Mouse (Mus musculus) forebrain, embryonic 14.5 days (tissue): ENCODE data around the gene Fuz. TPM values are rescaled to one million over a fixed set of nuclear protein-coding genes. Genes with fewer than 3 reads are reported as not detected.
"Not testable (repeated sequence)": the region's sequence is repeated elsewhere in the genome, so short reads cannot be mapped to it uniquely, and the experiment has no call there.

ENCODE experiments used
- ATAC-seq: fragments of 200-750 bp; cut with Nextera tagmentation; 2 replicates; pipeline ENCODE4 v1.8.0; 2017; ENCODE audit warnings: mild to moderate bottlenecking, moderate library complexity
- DNase-seq: peaks from one replicate; pipeline ENCODE4 v3.0.0-alpha.2; 2015; ENCODE audit warnings: low spot score
- H3K27ac ChIP-seq: fragments of 300-500 bp; sonication (generic); 2 replicates; pipeline ENCODE4 v1.5.1; 2014; ENCODE audit warnings: low read depth, mild to moderate bottlenecking, control low read depth, low read length, moderate library complexity
- H3K27me3 ChIP-seq: fragments of 300-500 bp; sonication (generic); replicated peaks from 2 replicates; pipeline ENCODE4 v1.6.1; 2014; ENCODE audit warnings: low read length, control low read depth, mixed read lengths; ENCODE audit not compliant: control insufficient read depth, insufficient read depth
- H3K36me3 ChIP-seq: fragments of 300-500 bp; sonication (generic); 2 replicates; pipeline ENCODE4 v1.6.1; 2014; ENCODE audit warnings: low read length, control low read depth; ENCODE audit not compliant: control insufficient read depth, insufficient read depth
- H3K4me1 ChIP-seq: fragments of 300-500 bp; sonication (generic); 2 replicates; pipeline ENCODE4 v1.6.1; 2014; ENCODE audit warnings: antibody characterized with exemption, low read length, control low read depth; ENCODE audit not compliant: control insufficient read depth, insufficient read depth
- H3K4me2 ChIP-seq: fragments of 300-500 bp; sonication (generic); 2 replicates; pipeline ENCODE4 v1.6.1; 2014; ENCODE audit warnings: mild to moderate bottlenecking, control low read depth, low read length
- H3K4me3 ChIP-seq: fragments of 300-500 bp; sonication (generic); 2 replicates; pipeline ENCODE4 v1.5.1; 2014; ENCODE audit warnings: low read depth, low read length, control low read depth
- H3K9ac ChIP-seq: fragments of 300-500 bp; sonication (generic); 2 replicates; pipeline ENCODE4 v1.6.1; 2014; ENCODE audit warnings: mild to moderate bottlenecking, low read length, control low read depth, moderate library complexity
- H3K9me3 ChIP-seq: fragments of 300-500 bp; sonication (generic); replicated peaks from 2 replicates; pipeline ENCODE4 v1.6.1; 2016; ENCODE audit warnings: low read length, control low read depth, mixed read lengths; ENCODE audit not compliant: control insufficient read depth
- WGBS: fragments of 180-500 bp; shearing (Covaris S2); extraction: QIAGEN DNeasy Blood & Tissue Kit; methylation state at CpG from one replicate; pipeline ENCODE4 v1.1.7; 2014; 5-methylcytosine and 5-hydroxymethylcytosine counted together
- polyA plus RNA-seq: library from polyadenylated mRNA; unstranded; fragments of >200 nt; fragmentation: Nextera tagmentation; extraction: Ambion mirVana; gene quantifications from 2 replicates; pipeline ENCODE4 v1.2.1, GENCODE M21; 2014

The Fuz gene
- polyA plus RNA-seq, 1 experiment from 2014 or later = 18.2 TPM

DNA sequence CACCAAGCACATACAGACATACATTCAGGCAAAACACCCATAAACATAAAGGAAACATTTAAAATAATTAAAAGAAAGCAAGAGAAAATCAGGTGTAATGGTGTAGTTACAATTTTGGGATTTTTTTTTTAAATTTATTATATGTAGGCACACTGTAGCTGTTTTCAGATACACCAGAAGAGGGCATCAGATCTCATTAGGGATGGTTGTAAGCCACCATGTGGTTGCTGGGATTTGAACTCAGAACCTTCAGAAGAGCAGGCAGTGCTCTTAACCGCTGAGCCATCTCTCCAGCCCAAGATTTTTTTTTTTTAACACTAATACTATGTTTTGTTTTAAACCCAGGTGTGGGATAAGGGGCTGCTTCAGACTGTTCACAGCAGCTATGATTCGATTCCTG lies 24.1 kb upstream of the Fuz start:
- not testable (repeated sequence) for H3K27ac ChIP-seq, ATAC-seq, H3K9me3 ChIP-seq, H3K4me3 ChIP-seq, H3K4me2 ChIP-seq, H3K9ac ChIP-seq, H3K27me3 ChIP-seq, DNase-seq
- Histone ChIP-seq H3K4me1 (peaks cover 21% of the 10 kb centered on the region), H3K36me3 (peaks cover 18% of the 10 kb centered on the region)
- 95% methylated on average over 2 of the region's 2 CpGs for WGBS

- Histone ChIP-seq H3K9me3 (no peaks in the 10 kb centered on the region), H3K4me2 (no peak overlapping the region), H3K9ac (no peak overlapping the region), H3K4me3 (no peak overlapping the region), H3K27ac (no peak overlapping the region), H3K36me3 (peaks cover 75% of the 10 kb centered on the region), H3K4me1 (no peaks in the 10 kb centered on the region), H3K27me3 (no peaks in the 10 kb centered on the region)
- WGBS = 88% methylated on average over 14 of the region's 14 CpGs
- ATAC-seq (no peak), DNase-seq (no peak)
Measured at GRCm38 (mm10) chr7:44877833-44878232, 18.0 kb upstream of the Fuz start.

GRCm38 (mm10) chr7:44883036-44883435 lies 12.8 kb upstream of the Fuz start:
- WGBS = 100% methylated on average over 3 of the region's 3 CpGs
- Histone ChIP-seq H3K4me3 (no peak overlapping the region), H3K9me3 (no peaks in the 10 kb centered on the region), H3K9ac (no peak overlapping the region), H3K4me2 (no peak overlapping the region), H3K4me1 (no peaks in the 10 kb centered on the region), H3K27ac (no peak overlapping the region), H3K27me3 (no peaks in the 10 kb centered on the region), H3K36me3 (peaks cover 94% of the 10 kb centered on the region)
- ATAC-seq (no peak), DNase-seq (no peak)

GRCm38 (mm10) chr7:44884637-44885036 lies 11.2 kb upstream of the Fuz start:
- no peaks in the 10 kb centered on the region for H3K9me3 ChIP-seq
- no peaks in the 10 kb centered on the region for H3K27me3 ChIP-seq
- DNase-seq = no peak
- no peaks in the 10 kb centered on the region for H3K4me1 ChIP-seq
- H3K27ac ChIP-seq = no peak overlapping the region
- ATAC-seq = no peak
- peaks cover 94% of the 10 kb centered on the region for H3K36me3 ChIP-seq
- H3K9ac ChIP-seq = no peak overlapping the region
- H3K4me3 ChIP-seq = no peak overlapping the region
- 92% methylated on average over 5 of the region's 5 CpGs for WGBS
- H3K4me2 ChIP-seq = no peak overlapping the region

GRCm38 (mm10) chr7:44886964-44887363 lies 8.9 kb upstream of the Fuz start:
- no peak for ATAC-seq

DNA sequence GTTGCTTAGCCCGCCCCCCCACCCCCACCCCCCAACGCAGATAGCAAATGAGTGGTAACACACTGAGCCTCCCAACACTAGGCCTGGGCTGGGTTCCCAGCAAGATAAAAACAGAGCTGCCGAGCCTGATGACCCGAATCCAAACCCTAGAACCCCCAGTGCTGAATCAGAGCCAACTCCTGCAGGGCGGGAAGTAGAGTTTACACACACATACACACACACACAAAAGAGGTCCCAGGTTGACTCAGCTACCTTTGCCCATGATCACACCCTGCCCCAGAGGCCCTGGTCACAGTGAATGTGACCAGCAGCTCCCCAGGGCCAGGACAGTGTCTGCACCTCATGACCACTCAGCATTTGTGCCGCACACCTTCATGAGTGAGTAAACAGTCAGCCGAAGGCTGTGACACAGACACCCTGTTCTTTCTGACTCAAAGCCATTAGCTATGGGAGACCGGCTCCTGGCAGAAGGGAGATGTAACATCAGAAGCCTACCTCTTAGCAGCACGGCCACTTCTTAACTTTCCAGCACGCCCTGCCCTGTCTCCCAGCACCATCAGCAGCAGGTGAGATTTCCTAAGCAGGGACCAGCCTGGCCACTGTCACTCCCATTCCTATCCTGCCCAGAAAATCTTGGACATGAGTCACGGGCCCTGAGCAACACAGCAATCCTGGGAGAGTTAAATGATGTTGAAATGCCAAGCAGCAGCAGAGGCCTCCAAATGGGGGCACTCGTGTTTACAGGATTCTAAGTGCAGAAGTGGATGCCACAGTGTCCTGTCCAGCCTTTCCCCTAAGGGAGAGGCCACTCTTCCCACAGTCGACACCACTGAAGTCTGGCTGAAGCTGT lies 7.4 kb upstream of the Fuz start:
- Histone ChIP-seq H3K27ac (no peak overlapping the region), H3K4me2 (no peak overlapping the region), H3K9me3 (no peaks in the 10 kb centered on the region), H3K36me3 (peaks cover 58% of the 10 kb centered on the region), H3K9ac (no peak overlapping the region; the same call in 1 of the 2 replicates), H3K27me3 (no peaks in the 10 kb centered on the region), H3K4me3 (no peak overlapping the region), H3K4me1 (peaks cover 19% of the 10 kb centered on the region)
- DNase-seq (no peak), ATAC-seq (no peak)
- WGBS = 84% methylated on average over 13 of the region's 13 CpGs

More at GRCm38 (mm10) chr7:44886964-44887363, 8.9 kb upstream of the Fuz start:
- H3K4me3 ChIP-seq = no peak overlapping the region
- no peak for DNase-seq
- no peak overlapping the region for H3K27ac ChIP-seq
- H3K27me3 ChIP-seq = no peaks in the 10 kb centered on the region
- WGBS = 94% methylated on average over 7 of the region's 7 CpGs
- peaks cover 13% of the 10 kb centered on the region; the same call in 1 of the 2 replicates for H3K4me1 ChIP-seq
- H3K9ac ChIP-seq = no peak overlapping the region
- H3K9me3 ChIP-seq = no peaks in the 10 kb centered on the region
- H3K4me2 ChIP-seq = no peak overlapping the region
- H3K36me3 ChIP-seq = peaks cover 73% of the 10 kb centered on the region

DNA sequence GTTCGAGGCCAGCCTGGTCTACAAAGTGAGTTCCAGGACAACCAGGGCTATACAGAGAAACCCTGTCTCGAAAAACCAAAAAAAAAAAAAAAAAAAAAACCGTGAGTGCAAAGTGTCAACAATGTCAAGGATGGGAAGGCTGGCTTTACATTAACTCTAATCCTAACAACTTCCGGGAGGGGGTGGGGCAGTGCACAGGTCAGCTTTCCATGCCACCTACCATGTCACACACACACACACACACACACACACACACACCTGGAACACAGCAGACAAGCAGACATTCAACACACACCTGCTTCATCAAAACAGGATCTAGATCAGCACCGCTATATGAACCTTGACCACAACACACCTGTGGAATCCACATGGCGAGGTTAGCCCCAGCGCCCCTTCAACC lies 5.7 kb upstream of the Fuz start:
- no peak for DNase-seq
- Histone ChIP-seq H3K4me1 (peaks cover 30% of the 10 kb centered on the region), H3K4me3 (peak overlapping the region; percentile 87; the same call in 1 of the 2 replicates), H3K27ac (no peak overlapping the region), H3K27me3 (no peaks in the 10 kb centered on the region), H3K4me2 (peak overlapping the region; percentile 94), H3K9ac (peak overlapping the region; percentile 91; the same call in 1 of the 2 replicates), H3K36me3 (peaks cover 44% of the 10 kb centered on the region), H3K9me3 (no peaks in the 10 kb centered on the region)
- ATAC-seq = no peak
- WGBS = 91% methylated on average over 6 of the region's 7 CpGs

DNA sequence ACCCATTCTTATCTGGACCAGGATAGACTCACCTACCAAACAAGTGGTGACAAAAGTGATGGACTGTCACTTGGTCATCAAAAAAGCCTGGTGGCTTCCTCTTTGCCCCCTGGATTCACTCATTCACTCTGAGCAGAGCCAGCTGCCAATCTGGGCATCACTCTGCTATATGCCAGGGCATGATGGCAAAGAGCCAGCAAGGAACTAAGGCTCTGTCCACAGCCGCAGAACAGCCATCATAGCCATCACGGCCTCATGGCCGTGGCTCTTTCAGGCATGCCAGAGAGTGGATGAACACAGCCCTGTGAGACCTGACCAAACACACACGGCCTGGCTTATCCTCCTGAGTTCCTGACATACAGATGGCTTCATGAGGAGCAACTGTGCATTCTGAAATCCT lies 5.1 kb upstream of the Fuz start:
- peaks cover 39% of the 10 kb centered on the region for H3K36me3 ChIP-seq
- H3K27me3 ChIP-seq = no peaks in the 10 kb centered on the region
- peak overlapping the region; percentile 94 for H3K4me2 ChIP-seq
- ATAC-seq (no peak), DNase-seq (peak; percentile 29)
- H3K9ac ChIP-seq = peak overlapping the region; percentile 91
- H3K4me1 ChIP-seq = peaks cover 31% of the 10 kb centered on the region
- WGBS = 50% methylated on average over 4 of the region's 4 CpGs
- H3K9me3 ChIP-seq = no peaks in the 10 kb centered on the region
- H3K27ac ChIP-seq = no peak overlapping the region
- H3K4me3 ChIP-seq = peak overlapping the region; percentile 87

- Histone ChIP-seq H3K4me1 (peaks cover 34% of the 10 kb centered on the region), H3K9ac (peak overlapping the region; percentile 91)
Measured at GRCm38 (mm10) chr7:44891611-44892010, 4.3 kb upstream of the Fuz start.

More at GRCm38 (mm10) chr7:44891611-44892010, 4.3 kb upstream of the Fuz start:
- H3K27ac ChIP-seq = peak overlapping the region; percentile 97
- ATAC-seq = no peak
- 12% methylated on average over 6 of the region's 6 CpGs for WGBS
- peak overlapping the region; percentile 87 for H3K4me3 ChIP-seq
- no peaks in the 10 kb centered on the region for H3K9me3 ChIP-seq
- peak overlapping the region; percentile 94 for H3K4me2 ChIP-seq
- no peak for DNase-seq
- no peaks in the 10 kb centered on the region for H3K27me3 ChIP-seq
- peaks cover 31% of the 10 kb centered on the region for H3K36me3 ChIP-seq
